Mouse (Mus musculus): ENCODE data around the gene Gm28891.
"Not testable (repeated sequence)": the region's sequence is repeated elsewhere in the genome, so short reads cannot be mapped to it uniquely, and the experiment has no call there.

Gm28891 gene

GRCm38 (mm10) chrY:60240902-60241301 is at the start of gene Gm28891:
TSS of gene Gm28891 (plus strand) at chrY:60241202.
- DNase-seq: not testable (repeated sequence)

All from spleen, adult 18-20 months (tissue).